Mouse (Mus musculus) embryo, embryonic 9.5 days (tissue): ENCODE results near the gene Pheta1.
A peak's percentile ranks its signal among the peaks of the same experiment; 100 is the strongest.

ENCODE experiments used
- DNase-seq: peaks from one replicate; pipeline ENCODE4 v3.0.0-alpha.2; 2017; ENCODE audit errors: extremely low spot score

Pheta1 gene

DNA sequence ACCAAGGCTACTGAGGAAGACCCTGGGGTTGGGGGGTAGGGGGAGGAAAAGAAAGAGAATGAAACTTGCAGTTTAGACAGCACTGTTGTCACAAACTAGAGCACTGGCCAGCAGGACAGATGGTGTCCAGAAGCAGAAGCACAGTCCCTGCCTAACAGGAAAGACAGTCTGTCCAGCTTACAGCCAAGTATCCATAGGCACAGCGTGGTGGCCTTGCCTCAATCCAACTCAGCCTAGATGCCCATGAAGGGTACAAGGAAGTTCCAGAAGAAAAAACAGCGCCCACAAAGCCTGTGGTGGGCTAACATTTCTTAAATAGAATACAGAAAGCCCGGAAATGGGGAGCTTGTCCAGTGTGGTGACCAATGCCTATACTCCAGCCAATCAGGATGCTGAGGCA, 23.2 kb upstream of the Pheta1 start:
- no peak for DNase-seq

DNA sequence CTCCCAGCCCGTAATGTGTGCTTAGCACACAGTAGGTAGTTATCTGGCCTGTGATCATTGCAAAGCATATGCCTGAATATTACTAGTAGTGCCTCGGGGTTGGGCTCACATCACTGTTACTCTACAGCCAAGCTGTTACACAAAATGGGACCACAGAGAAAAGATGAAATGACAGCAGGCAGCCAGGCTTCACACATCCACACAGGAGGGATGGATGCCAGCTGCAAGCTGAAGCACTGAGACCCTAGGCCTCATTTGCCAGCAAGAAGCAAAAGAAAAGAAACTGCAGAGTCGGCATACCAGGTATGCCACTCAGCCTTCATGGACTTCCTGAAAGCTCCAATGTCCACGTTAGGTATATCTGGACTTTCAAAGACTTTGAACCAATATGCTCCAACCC, 20.9 kb upstream of the Pheta1 start:
- DNase-seq, result no peak

DNA sequence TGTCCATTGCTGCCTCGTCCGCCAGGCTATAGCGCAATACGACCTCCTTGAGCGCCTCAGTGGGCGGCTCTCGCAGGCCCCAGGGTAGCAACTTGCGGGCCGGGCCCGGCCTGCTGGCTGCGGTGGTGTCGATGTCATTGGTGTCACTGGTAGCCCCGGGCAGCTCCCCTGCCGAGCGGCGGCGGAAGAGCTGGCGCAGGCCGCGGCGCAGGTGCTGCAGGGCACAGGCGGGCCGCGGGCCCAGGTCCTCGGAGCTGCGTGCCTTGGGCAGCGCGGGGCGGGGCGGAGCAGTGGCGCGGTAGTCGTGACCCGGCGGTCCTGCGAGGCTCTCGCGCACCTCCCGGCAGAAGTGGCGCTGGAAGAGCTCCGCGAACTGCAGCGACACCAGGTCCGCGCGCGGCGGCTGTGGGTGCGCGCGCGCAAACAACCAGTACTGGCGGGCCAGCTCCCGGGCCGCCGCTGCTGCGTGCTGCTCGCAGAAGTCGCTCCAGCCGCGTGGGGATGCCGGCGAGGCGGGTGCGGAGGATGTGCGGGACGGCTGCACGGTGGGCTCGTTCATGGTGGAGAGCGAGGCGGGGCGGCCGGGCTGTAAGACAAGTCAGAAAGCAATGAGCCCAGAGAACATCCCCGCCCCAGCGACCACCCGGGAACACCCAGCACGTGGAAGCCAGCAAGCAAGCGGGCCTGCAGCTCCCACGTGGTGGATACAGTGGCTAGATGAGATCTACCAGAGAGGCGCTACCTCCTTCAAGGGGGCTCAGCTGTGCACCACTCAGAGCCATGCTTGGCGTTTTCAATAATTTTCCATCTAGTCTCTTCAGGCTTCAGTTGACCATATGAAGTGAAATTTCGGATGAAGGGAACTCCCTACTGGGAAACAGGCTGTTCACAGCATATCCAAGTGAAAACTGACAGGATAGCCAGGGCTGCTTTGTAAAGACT, 20.0 kb upstream of the Pheta1 start:
- peak; percentile 44 for DNase-seq

DNA sequence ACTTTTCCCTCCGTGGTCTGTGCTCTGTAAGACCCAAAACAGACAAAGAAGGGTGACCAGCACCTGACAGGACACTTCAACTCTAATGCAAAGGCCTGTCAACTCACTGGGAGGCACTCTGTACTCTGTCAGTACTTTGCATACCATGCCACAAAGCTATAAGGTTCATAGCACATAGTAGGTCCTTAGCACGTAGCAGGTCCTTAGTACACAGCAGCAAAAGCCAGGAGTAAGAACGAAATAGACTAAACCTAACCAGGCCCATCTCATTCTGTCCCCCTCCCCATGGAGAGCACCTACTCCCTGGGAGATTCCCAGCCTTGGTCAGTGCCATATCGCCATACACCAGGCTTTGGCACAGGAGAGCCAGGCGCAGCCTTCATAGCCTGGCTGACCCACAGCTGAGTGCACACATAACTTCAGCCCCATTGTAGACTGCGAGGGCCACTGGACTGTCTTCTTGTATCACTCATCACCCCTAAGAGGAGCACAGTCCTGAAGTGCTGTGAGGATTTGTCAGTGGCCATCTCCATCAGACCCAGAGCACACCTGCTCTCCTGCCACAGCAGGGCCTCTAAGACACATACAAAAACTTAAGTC, 17.7 kb upstream of the Pheta1 start:
- no peak for DNase-seq

DNA sequence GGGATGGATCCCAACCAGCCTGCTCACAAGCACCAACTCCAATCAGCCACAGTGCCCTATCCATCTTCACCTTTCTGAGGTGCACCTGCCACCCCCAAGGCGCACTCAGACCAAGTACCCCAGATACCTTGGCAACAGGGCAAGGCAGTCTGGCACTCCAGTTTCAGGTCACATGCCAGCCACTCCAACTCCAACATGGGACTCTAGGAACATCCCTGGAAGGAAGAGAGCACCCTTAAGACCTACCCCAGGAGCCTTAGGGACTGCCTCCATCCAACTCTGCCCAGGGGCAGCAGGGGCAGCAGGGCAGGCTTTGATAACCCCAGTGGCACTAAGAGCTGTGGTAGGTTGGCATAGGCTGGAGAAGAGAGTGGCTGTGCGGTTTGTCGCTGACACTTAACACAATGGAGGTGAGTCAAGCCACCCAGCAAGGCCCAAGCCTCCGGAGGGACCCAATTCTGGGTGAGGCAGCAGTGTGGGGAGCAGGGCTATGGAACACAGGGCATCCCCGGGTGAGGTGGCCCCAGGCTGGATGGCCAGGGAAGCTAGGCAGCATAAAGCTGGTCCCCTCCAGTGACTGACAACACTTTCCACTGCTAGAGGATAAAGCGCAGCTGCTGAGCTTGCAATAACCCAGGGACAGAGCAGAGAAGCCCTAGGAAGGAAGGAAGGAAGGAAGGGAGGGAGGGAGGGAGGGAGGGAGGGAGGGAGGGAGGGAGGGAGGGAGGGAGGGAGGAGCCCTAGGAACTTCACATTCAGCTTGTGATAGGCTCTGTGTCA, 16.2 kb upstream of the Pheta1 start:
- no peak for DNase-seq

DNA sequence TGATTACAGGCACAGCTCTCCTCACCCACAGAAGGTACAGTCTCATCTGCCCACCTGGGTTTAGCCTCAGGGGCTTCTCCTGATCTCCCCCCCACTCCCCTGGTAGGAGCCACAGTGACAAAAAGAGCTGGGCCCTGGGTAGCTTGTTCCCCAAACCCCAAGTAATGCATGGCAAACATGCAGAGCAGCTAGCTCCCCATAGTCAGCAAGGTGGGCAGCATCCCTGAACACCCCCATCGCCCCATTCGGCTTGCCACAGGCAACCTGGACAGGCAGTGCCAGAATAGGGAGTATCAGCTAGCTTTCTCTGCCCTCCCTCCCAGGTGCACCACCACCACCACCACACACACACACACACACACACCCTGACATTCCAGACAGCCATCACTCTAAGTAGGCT, 15.6 kb upstream of the Pheta1 start:
- DNase-seq, result no peak

DNA sequence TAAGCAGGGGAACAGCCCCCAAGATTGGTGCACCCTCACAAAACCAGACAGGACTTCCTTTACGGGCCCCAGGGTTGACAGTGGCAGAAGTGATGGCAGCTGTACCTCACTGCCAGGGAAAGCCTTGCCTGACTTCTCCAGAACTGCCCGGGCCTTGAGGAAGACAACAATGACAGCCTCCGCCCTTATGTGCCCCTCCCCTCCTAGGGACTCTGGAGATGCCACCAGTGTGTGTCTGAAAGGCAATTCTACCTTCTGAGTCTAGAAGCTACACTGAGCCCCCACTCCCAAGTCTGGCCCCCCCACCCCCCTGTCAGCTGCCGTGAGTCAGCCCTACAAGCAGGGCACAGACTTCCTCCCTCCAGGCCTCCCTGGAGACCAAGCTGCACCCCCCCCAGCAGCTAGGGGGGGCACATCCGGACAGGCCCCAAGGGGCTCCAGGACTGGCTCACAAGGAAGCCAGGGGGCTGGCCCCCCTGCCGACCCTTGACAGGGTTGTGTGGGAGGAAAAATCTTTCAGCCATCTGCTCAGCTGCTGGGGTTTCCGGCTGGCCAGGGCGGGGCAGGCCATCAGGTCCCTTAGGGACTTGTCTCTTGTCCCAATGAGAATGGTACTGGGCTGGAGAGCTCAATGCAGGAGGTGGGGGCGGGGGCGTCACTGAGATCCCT, 15.1 kb upstream of the Pheta1 start:
- DNase-seq, result no peak

DNA sequence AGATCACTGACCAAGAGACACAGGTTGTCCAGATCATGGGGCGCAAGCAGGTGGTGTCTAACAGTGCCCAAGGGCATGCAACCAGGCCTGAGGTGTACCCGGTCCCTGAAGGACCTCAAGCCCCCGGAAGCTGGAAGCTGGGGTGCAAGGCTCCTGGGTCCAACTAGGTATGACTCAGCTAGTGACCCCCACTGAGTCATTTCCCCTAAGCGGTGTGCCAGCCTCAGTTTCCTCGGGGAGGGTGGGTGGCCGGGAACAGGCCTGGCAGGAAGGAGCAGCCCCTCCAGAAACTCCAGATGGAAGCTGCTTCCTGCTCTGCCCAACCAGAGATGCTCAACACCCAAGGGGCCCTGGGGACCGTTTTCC, 14.6 kb upstream of the Pheta1 start:
- no peak for DNase-seq

DNA sequence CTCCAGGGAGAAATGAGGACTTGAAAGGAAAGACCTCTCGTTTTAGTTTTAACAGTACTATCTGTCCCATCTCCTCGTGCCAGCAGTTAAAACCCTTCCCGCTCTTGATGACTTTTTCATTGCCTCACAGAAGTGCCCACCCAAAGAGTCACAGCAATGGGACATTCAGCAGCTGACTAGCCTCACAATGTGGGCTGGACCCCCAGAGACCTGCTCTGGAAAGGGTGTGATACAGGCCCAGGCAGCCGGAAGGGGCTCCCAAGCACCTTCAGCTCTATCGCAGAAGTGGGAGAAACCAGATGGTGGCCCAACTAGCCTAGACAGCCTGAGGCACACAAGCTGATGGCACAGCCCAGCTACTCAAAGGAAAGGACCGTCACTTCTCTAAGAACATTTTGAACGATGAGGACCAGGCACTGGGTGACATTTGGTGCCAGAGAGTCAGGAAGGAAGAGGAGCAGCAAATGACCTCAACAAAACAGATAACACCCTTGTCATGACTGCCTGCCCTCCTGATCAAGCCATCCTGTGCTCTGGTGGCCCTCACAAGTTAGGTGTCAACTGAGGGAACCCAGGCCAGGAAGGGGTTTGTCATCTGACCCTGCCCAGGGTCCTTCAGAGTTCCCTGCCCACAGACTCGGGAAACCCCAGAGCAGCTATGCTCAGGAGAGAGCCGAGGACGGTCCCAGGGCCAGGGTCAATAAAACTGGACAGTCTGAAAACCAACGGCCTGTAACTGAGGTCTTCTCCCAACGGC, 13.6 kb upstream of the Pheta1 start:
- no peak for DNase-seq

DNA sequence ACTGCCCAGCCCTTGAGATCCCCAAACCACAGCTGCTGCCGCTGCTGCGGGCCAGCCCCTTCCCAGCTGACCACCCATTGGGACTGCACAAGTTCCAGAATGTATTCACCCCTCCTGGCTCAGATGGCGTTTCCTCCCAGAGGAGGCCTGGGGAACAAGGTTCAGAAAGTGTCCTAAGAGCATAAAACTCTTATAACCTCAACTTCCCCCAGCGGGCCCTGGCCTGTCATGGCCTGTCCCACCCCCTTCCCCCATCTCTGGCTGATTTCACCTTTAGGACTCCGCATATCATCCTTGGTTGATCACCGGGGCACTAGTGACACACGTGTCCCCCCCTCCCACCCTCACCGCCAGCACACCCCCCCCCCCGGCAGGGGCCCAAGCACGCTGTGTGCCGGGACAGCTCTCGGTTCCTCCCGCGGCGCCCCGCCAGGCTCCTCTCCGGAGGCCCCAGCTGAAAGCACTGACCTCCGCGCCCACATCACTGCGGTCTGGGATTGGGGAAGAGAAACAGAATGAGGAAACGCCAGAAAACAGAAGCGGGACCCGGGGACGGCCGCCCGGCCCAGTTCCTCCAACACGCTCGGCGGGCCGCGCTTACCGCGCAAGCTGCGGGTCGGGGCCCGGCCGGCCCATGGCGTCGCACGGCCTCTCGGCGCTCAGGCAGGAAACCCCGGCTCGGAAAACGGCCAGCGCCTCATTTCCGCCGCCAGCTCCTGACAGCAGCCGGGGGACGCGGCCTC, 12.7 kb upstream of the Pheta1 start:
- no peak for DNase-seq

DNA sequence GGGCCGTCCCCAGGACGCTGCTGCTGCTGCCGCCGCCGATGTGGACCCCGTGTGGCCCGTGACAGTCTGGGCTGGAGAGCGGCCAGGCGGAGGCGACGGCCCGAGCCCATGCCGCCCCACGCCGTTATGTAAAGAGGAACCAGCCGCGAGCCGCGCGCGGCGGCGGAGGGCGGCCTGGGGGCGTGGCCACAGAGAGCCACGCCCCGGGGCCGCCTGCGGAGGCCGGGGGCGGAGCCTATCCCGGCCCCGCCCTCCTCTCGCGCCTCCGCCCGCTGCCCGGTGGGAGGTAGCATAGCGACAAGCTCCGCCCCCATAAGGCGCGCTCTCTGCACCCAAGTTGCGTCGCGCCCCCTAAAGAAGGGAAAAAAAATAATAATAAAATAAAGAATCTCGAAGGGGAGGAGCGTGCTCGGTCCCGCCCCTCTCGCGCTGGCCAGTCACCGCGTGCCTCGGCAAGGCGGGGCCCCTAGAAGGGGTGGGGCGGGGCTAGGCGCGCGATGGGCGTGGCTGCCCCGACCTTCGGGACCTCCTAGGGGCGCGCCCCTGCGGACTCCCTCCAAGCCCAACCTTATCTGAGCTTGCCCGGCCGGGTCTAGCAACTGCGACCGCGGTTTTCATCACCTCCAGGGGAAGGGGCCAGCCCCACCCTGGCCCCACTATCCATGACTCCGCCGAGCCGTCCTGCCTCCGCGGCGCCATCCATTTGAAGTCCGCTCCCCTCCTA, 11.9 kb upstream of the Pheta1 start:
- peak; percentile 91 for DNase-seq

DNA sequence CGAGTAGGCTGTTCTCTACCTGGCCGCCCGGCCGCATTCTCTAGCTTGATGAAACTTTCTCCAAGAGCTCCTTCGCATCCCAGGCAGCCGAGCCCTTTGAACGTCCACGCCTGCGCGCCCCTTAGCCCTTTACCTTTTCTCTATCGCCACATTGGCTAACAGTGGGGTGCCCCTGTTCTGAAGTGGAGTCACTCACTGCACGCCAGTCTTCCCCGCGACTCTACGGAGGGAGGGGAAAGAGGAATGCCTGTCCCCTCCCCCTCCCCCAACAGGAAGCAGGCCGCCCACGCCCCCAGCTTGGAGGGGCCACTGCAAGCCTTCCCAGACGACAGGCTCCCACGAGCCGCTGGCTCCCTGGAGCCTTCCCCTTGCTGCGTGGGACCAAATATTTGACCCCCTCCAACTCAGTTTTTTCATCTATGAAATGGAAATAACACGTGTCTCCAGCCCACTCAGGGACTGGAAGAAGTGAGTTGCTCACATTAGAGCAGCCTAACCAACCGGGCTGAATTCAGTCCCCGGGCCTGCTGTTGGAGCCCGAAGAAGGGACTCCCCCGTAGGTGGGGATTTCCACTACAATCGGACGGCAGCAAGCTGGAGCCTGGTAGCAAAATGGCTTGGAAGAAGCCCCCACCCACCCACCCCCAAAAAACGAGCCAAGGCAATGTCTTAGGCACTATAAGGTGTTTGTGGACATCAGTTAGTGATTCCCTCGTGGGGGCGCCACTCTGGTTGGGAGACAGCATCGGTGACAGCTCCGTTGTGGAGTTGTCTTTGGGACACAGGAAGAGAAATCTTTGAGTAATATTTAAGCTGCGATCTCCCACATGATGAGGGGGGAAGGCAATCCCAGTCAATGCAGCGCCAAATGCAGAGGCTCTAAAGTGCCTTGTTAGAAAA, 11.1 kb upstream of the Pheta1 start, which contains the start of gene Sh2b3:
Sh2b3 (minus strand) TSS at position 206 of the 900 bp plus-strand sequence.
- no peak for DNase-seq

DNA sequence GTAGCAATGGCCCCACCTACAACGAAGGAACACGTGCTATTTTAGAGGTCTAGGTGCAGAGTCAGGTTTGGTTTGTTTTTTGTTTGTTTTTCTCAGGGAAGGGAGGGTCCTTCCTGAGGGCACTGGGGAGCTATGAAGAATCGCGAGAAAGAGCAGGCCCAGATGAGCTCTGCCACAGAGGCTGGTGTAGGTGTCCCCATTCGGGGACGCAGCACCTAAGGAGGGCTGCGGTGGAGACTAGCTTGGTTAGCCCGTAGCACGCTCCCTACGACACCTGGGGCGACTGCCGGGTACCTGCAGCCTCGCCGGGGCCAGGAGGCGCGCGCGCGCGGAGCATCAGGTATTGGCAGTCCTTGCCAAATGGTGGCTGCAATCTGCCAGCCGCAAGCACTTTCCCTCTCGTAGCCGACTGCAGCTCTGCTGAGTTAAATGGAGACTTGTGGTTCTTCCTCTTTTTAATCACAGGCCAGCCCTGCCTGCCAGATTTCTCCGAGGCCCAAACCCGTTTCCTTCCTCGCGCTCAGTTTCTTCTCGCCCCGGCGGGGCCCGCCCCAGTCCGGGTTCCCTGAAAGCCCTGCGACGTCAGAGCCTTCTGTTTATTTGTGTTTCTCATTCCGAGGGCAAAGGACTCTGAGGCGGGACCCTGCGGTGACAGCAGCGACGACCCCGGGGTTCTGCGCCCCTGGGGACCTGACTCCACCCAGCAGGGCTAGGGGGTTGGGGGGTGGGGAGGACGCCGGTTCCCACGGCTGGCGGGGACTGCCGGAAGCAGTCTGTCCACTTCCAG, 10.2 kb upstream of the Pheta1 start:
- DNase-seq, result peak; percentile 51

DNA sequence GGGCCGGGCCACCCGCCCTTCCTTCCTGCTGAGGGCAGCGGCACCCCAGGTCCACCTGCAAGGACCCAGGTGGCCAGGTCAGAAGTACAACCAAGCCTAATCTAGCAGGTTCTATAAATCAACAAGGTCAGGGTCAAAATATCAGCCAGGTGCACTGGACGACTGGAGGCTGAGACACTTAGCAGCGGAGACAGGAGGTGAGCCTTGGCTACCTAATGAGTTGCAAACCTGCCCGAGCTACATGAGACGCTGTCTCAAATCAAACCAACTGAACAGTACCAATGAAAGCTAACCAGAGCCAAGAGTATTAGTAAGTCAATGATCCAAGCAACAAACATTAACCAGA, 9.7 kb upstream of the Pheta1 start:
- DNase-seq, result no peak

DNA sequence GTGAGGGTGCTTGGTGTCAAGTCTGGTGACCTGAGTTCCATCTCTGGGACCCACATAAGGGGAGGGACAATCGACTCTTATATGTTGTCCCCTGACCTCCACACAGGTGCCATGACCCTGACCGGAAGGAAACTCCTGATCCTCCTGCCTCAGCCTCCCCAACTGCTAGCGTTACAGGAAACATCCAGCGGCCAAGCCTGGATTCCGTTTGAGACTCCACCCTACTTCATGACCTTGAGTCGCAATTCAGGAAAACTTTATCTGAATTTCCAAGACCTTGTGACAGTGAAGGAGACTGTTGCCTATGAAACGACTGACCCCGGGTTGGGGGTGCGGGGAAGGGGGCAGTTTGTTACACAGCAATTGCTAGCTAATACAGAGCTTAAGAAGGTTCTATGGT, 7.3 kb upstream of the Pheta1 start:
- DNase-seq, result no peak

DNA sequence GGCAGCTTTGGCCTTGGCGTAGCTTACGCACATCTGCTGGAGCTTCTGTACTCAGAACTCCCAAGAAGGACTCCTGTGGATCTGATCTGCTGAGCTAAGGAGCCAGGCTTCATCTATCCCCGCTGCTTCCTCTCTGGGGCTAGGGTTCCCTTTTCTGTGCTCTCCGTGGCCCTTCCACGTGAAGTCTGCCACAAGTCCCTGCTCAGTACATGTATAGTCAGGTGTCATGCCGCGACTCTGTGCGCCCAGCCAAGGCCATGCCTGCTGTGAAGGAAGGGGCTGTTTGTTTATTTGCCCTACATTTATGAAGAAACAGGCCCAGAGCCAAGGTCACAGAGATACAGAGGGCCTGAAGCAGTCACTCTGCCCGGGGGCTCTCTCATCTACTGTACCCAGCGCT, 6.8 kb upstream of the Pheta1 start:
- no peak for DNase-seq

DNA sequence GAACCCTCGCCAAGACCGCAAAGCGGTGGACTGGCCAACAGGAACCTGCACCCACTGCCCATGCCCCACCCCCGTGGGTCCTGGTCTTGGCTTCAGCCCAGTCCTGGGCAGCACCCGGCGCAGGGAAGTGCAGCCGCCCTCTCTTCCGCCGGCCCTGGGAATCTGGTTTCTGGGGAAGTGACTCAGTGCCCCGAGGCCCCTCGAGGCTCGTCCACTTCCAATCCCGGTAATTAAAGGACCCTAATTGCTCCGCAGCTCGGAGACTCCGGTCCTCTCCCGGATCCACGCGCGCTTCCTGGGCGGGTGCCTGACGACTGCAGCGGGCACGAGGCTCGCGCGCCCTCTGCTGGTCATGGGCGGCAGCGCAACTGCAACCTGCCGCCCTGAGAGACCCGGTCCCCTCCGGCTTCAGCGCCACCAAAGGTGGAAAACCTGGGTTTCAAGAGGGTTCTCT, 6.1 kb upstream of the Pheta1 start:
- peak; percentile 73 for DNase-seq
